Mouse (Mus musculus): ENCODE results near the gene Mertk. TPM values are rescaled to one million over a fixed set of nuclear protein-coding genes. Genes with fewer than 3 reads are reported as not detected.

Gene Mertk
- polyA plus RNA-seq, 1 experiment from 2014 or later = 2.5 TPM

DNA sequence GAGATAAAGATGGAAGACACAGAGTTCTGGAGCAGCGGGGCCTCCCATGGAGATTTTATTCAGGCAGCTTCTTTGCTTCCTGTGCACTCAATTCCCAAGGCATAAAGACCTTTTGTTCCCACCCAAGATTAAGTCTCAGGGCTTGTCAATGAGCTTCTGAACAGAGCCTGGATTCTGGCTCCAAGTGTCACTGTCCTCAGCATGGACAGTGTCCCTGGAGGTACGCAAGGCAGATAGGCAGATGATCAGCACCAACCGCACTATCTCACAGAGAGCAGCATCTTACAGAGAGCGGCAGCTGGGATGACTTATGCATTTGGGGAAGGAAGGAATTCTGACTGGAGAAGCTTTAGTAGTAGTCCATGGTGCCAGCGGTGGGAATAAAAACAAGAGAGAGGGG is 87.6 kb downstream of the Mertk start:
- CTCF ChIA-PET = interaction anchor here (1.0 to 1.3 kb wide), 2 partner anchors 24 to 31 kb away, joined by 3 read pairs; partner anchors contain the start of gene Tmem87b
- POLR2A ChIA-PET = interaction anchor here (0.6 kb wide), 1 partner anchor 179 kb away, joined by 4 read pairs; no protein-coding TSS in a partner anchor
- DNase-seq (ENCODE audit: low read depth, low spot score) (no peak), ATAC-seq (no peak)
- in situ Hi-C loops (cut with MboI; ENCODE audit: low pct_unique_long_range_greater_than_20kb) = no loop called here
- H3K27me3 ChIP-seq = no peaks in the 10 kb centered on the region
- TF ChIP-seq CTCF (IDR thresholded peaks at IDR 0.05) = no peak

DNA sequence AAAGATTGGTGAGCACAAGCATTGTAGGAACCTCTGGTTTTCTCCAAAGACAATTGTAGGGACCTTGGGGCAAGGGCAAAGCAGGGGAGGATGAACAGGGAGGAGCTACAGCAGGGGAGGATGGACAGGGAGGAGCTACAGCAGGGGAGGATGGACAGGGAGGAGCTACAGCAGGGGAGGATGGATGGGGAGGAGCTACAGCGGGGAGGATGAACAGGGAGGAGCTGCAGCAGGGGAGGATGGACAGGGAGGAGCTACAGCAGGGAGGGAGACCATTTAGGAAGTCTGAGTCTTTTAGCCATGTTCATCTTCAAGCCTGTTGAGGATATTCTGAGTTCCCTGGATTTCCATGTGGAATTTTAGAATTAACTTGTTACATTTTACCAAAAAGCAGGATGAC is 88.0 kb downstream of the Mertk start:
- no peak for TF ChIP-seq CTCF (IDR thresholded peaks at IDR 0.05)
- DNase-seq (ENCODE audit: low read depth, low spot score) = no peak
- in situ Hi-C loops (cut with MboI; ENCODE audit: low pct_unique_long_range_greater_than_20kb) = no loop called here
- CTCF ChIA-PET = interaction anchor here (1.0 to 1.3 kb wide), 2 partner anchors 25 to 31 kb away, joined by 3 read pairs; partner anchors contain the start of gene Tmem87b
- peaks cover 2% of the 10 kb centered on the region for H3K27me3 ChIP-seq
- no peak for ATAC-seq
- POLR2A ChIA-PET = interaction anchor here (0.6 kb wide), 1 partner anchor 178 kb away, joined by 4 read pairs; no protein-coding TSS in a partner anchor

GRCm38 (mm10) chr2:128787805-128788204 is 89.0 kb downstream of the Mertk start:
- CTCF ChIA-PET = no interaction called here
- no peak for ATAC-seq
- in situ Hi-C loops (cut with MboI; ENCODE audit: low pct_unique_long_range_greater_than_20kb) = no loop called here
- DNase-seq (ENCODE audit: low read depth, low spot score) = peak; percentile 30
- no peak for TF ChIP-seq CTCF (IDR thresholded peaks at IDR 0.05)
- peaks cover 6% of the 10 kb centered on the region for H3K27me3 ChIP-seq
- POLR2A ChIA-PET = no interaction called here

GRCm38 (mm10) chr2:128790875-128791614 is 92.3 kb downstream of the Mertk start:
- peaks cover 6% of the 10 kb centered on the region for H3K27me3 ChIP-seq
- ChIA-PET CTCF (no interaction called here), POLR2A (no interaction called here)
- no peak for TF ChIP-seq CTCF (IDR thresholded peaks at IDR 0.05)
- ATAC-seq (no peak), DNase-seq (ENCODE audit: low read depth, low spot score) (no peak)
- in situ Hi-C loops (cut with MboI; ENCODE audit: low pct_unique_long_range_greater_than_20kb) = no loop called here

GRCm38 (mm10) chr2:128793958-128794357 is 95.2 kb downstream of the Mertk start:
- CTCF ChIA-PET = no interaction called here

DNA sequence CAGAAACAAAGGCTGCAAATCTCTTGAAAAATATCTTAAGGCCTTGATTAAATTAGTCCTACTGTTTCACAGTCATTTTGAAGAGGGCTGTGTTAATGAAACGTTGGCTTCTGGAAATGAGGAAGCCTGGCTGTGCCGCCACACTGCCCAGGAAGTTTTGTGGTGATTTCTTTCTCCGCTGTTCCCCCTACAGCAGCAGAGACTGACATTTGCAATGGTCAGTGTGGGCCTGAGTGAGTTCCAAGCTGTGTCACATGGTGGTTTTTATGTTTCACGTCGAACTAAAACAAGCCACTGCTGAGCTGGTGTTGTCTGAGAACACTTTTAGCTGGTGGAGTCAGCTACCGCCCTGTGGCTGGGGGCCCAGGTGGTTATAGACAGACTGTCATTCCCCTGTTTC is 97.7 kb downstream of the Mertk start:
- no peak for ATAC-seq
- DNase-seq (ENCODE audit: low read depth, low spot score) = no peak
- in situ Hi-C loops (cut with MboI; ENCODE audit: low pct_unique_long_range_greater_than_20kb) = no loop called here
- peaks cover 6% of the 10 kb centered on the region for H3K27me3 ChIP-seq
- ChIA-PET CTCF (no interaction called here), POLR2A (no interaction called here)
- no peak for TF ChIP-seq CTCF (IDR thresholded peaks at IDR 0.05)

More at GRCm38 (mm10) chr2:128793958-128794357, 95.2 kb downstream of the Mertk start:
- POLR2A ChIA-PET = no interaction called here
- H3K27me3 ChIP-seq = peaks cover 6% of the 10 kb centered on the region
- no peak for DNase-seq (ENCODE audit: low read depth, low spot score)
- in situ Hi-C loops (cut with MboI; ENCODE audit: low pct_unique_long_range_greater_than_20kb) = no loop called here
- no peak for ATAC-seq
- no peak for TF ChIP-seq CTCF (IDR thresholded peaks at IDR 0.05)

DNA sequence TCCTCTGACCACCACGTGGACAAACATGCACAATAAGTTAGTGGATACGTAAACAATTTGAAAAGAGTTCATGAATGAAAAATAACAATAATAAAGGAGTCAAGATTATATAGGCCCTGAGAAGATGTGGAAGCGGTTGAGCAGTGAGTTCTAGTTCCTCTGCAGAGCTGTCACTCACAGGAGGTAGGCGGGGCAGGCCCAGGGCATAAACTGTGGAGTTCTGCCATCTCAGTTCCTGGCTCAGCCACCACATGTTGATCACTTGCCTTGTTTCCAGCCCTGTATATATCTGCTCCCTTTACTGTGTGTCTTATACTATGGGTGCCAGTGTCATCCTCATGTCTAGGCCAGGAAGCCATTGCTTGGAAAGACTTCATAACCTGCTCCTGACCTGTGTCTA is 104.7 kb downstream of the Mertk start:
- no peak for DNase-seq (ENCODE audit: low read depth, low spot score)
- ATAC-seq = no peak
- H3K27me3 ChIP-seq = no peaks in the 10 kb centered on the region
- ChIA-PET POLR2A (no interaction called here), CTCF (no interaction called here)
- no peak for TF ChIP-seq CTCF (IDR thresholded peaks at IDR 0.05)
- in situ Hi-C loops (cut with MboI; ENCODE audit: low pct_unique_long_range_greater_than_20kb) = no loop called here

DNA sequence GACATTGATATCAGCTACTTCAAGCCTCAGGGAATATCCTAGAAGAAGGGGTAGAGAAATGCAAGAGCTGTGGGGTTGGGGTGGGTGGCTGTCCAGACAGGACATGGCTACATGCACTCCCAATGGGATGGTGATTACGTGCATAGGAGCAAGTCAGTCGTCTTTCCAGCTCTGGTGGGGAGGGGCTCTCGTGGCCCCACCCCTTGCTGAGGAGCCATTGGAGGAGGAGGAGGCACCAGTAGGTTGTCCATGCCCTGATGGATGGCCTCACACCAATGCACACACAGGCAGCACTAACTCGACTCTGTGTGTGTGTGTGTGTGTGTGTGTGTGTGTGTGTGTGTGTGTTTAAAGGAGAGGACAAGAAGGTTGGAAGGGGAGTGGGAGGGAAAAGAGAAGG is 106.6 kb downstream of the Mertk start:
- ChIA-PET CTCF (no interaction called here), POLR2A (no interaction called here)
- in situ Hi-C loops (cut with MboI; ENCODE audit: low pct_unique_long_range_greater_than_20kb) = no loop called here
- H3K27me3 ChIP-seq = no peaks in the 10 kb centered on the region
- DNase-seq (ENCODE audit: low read depth, low spot score) (no peak), ATAC-seq (no peak)
- TF ChIP-seq CTCF (IDR thresholded peaks at IDR 0.05) = no peak

DNA sequence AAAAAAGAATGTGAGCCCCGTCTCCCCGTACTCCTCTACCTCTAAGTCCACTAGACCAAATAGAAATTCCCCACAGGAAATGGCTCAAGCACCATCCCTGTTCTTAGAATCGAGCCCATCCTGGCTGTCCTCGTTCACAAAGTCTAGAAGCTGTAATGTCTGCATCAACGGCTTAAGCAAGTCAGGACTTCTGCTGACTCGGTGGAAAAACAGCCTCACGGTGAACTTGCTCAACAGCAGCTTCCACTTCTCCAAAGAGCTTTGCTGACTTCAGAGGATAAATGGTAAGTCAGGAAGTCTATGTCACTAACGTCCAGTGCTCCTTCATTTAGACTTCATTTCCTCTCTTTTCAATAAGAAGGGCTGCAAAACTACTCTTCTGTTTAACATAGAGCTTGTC is 107.8 kb downstream of the Mertk start:
- in situ Hi-C loops (cut with MboI; ENCODE audit: low pct_unique_long_range_greater_than_20kb) = no loop called here
- DNase-seq (ENCODE audit: low read depth, low spot score) = no peak
- no peak for ATAC-seq
- no peak for TF ChIP-seq CTCF (IDR thresholded peaks at IDR 0.05)
- CTCF ChIA-PET = interaction anchor here (1.3 kb wide), 1 partner anchor 30 kb away, joined by 3 read pairs; no protein-coding TSS in a partner anchor
- POLR2A ChIA-PET = no interaction called here
- H3K27me3 ChIP-seq = no peaks in the 10 kb centered on the region

- no peak for ATAC-seq
- CTCF ChIA-PET = interaction anchor here (5.9 kb wide), 1 partner anchor 117 kb away, joined by 91 read pairs; the partner anchor contains the start of gene Mertk
- DNase-seq (ENCODE audit: low read depth, low spot score) = no peak
- POLR2A ChIA-PET = interaction anchor here (0.6 to 0.8 kb wide), 2 partner anchors 115 to 898 kb away, joined by 4 to 8 read pairs; no protein-coding TSS in a partner anchor
- in situ Hi-C loops (cut with MboI; ENCODE audit: low pct_unique_long_range_greater_than_20kb) = no loop called here
- no peaks in the 10 kb centered on the region for H3K27me3 ChIP-seq
- no peak for TF ChIP-seq CTCF (IDR thresholded peaks at IDR 0.05)
These were observed 114.0 kb downstream of the Mertk start for GRCm38 (mm10) chr2:128812761-128813160.

DNA sequence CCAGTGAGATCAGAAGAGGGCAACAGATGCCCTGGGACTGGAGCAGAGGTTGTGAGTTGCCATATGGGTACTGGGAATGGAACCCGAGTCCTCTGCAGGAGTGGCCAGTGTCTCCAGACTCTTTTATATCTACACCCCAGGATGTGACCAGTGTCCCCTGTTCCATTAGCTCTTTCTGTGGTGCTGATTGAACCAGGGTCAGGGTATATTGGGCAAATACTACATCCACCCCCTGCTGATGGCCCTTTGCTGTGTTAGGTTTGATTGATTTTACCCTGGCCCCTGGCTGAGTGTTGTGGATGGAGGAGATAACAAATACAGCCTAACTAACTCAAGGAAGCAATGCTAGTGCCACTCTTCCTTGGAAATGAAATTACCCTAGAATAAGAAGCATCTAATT is 117.6 kb downstream of the Mertk start:
- ChIA-PET POLR2A (no interaction called here), CTCF (interaction anchor here (0.7 to 5.9 kb wide), 4 partner anchors 31 to 154 kb away, joined by 3 to 91 read pairs (median 3); partner anchors contain the start of gene Mertk)
- in situ Hi-C loops (cut with MboI; ENCODE audit: low pct_unique_long_range_greater_than_20kb) = loop anchor here (5.0 kb wide), 1 partner anchor 119 kb away; the partner anchor contains the start of gene Mertk
- ATAC-seq (no peak), DNase-seq (ENCODE audit: low read depth, low spot score) (no peak)
- no peak for TF ChIP-seq CTCF (IDR thresholded peaks at IDR 0.05)
- H3K27me3 ChIP-seq = no peaks in the 10 kb centered on the region
